Mouse (Mus musculus): ENCODE results near the gene Bptf.
"Not testable (repeated sequence)": the region's sequence is repeated elsewhere in the genome, so short reads cannot be mapped to it uniquely, and the experiment has no call there.

Gene Bptf

GRCm38 (mm10) chr11:106987384-106987783 lies 144.5 kb downstream of the Bptf start:
- no peak for DNase-seq (ENCODE audit: low read depth, low spot score)

- DNase-seq (ENCODE audit: low read depth, low spot score) = not testable (repeated sequence)
Observed at GRCm38 (mm10) chr11:106985979-106986604, 145.8 kb downstream of the Bptf start.
